Mouse (Mus musculus): ENCODE measurements around the gene Rngtt. TPM values are rescaled to one million over a fixed set of nuclear protein-coding genes. Genes with fewer than 3 reads are reported as not detected.

The Rngtt gene
- polyA plus RNA-seq, 1 experiment, result not detected

- WGBS, result 93% methylated on average over 3 of the region's 3 CpGs
- Histone ChIP-seq H3K4me1 (ENCODE audit: control insufficient read depth, insufficient read depth, low read length) (no peaks in the 10 kb centered on the region), H3K4me3 (ENCODE audit: insufficient read depth, low read depth, low read length) (no peak overlapping the region), H3K27ac (ENCODE audit: insufficient read depth, low read depth, low read length) (no peak overlapping the region)
- TF ChIP-seq POLR2A (IDR thresholded peaks at IDR 0.05; ENCODE audit: insufficient read depth, low read depth, low read length) (no peak), CTCF (IDR thresholded peaks at IDR 0.05; ENCODE audit: insufficient read depth, low read depth, low read length) (no peak)
Measured at GRCm38 (mm10) chr4:33459851-33460250, 149.7 kb downstream of the Rngtt start.

DNA sequence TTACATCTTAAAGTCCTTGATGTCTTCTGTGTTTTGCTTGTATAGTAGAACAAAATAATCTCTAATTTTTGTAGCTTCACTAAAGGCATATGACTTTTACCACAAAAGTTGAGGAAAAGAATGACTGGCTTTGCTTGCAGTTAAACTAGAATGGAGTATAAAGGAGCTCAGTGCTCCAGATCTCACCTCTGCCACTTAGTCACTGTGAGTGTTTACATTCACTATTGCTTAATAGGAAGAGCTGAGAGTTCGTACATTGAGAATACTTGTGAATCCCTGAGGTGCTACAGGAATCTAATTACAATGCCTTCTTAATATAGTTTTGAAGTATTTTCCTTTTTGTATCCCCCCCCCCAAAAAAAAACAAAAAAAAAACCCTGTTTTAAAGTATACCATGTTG is 154.3 kb downstream of the Rngtt start:
- H3K4me1 ChIP-seq (ENCODE audit: control insufficient read depth, insufficient read depth, low read length), result 0 out of 2 replicates have a peak, but pooled peaks cover 3% of the 10 kb centered on the region
- 75% methylated on average over 1 of the region's 1 CpGs for WGBS
- H3K27ac ChIP-seq (ENCODE audit: insufficient read depth, low read depth, low read length), result no peak overlapping the region
- TF ChIP-seq CTCF (IDR thresholded peaks at IDR 0.05; ENCODE audit: insufficient read depth, low read depth, low read length) (no peak), POLR2A (IDR thresholded peaks at IDR 0.05; ENCODE audit: insufficient read depth, low read depth, low read length) (no peak)
- H3K4me3 ChIP-seq (ENCODE audit: insufficient read depth, low read depth, low read length), result no peak overlapping the region

DNA sequence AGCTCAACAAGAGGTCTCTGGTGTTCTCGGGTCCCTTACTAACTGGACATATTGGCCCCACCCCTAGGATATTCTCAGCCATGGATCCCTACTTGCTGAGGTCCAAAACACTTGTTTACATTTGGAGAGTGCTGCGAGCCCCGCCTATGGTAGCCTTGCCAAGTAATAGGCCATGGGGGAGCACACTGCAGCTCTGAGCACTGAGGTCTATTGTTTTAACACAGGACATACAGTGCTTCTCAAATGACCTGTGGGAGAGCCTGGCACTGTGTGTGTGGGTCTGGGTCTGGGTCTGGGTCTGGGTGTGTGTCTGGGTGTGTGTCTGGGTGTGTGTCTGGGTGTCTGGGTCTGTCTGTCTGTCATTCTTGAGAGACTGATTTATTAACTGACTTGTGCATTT is 155.8 kb downstream of the Rngtt start:
- H3K4me3 ChIP-seq (ENCODE audit: insufficient read depth, low read depth, low read length), result no peak overlapping the region
- TF ChIP-seq POLR2A (IDR thresholded peaks at IDR 0.05; ENCODE audit: insufficient read depth, low read depth, low read length), result no peak
- TF ChIP-seq CTCF (IDR thresholded peaks at IDR 0.05; ENCODE audit: insufficient read depth, low read depth, low read length), result no peak
- H3K4me1 ChIP-seq (ENCODE audit: control insufficient read depth, insufficient read depth, low read length), result 0 out of 2 replicates have a peak, but pooled peaks cover 3% of the 10 kb centered on the region
- WGBS, result 94% methylated on average over 3 of the region's 3 CpGs
- no peak overlapping the region for H3K27ac ChIP-seq (ENCODE audit: insufficient read depth, low read depth, low read length)

DNA sequence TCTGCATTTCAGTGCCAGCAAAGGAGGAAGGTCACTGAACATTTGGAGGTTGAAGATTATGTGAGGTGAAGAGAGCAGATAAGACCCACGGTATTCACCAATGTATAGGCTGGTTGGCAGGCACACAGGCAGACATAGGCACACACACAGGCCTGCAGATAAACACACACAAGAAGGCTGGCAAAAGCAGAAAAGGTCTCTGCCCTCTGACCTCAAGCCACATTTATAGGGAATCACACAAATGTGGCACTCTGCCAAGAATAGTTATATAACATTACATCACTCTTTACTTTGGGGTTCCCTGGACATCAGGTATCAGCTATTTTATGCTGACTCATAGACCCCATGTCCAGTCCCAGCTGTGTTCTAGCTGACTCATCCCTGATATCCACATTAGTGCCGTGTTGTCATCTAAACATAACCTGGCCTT is 156.9 kb downstream of the Rngtt start:
- TF ChIP-seq POLR2A (IDR thresholded peaks at IDR 0.05; ENCODE audit: insufficient read depth, low read depth, low read length) (no peak), CTCF (IDR thresholded peaks at IDR 0.05; ENCODE audit: insufficient read depth, low read depth, low read length) (no peak)
- Histone ChIP-seq H3K4me1 (ENCODE audit: control insufficient read depth, insufficient read depth, low read length) (0 out of 2 replicates have a peak, but pooled peaks cover 3% of the 10 kb centered on the region), H3K4me3 (ENCODE audit: insufficient read depth, low read depth, low read length) (no peak overlapping the region), H3K27ac (ENCODE audit: insufficient read depth, low read depth, low read length) (no peak overlapping the region)
- WGBS, result 75% methylated on average over 2 of the region's 2 CpGs

DNA sequence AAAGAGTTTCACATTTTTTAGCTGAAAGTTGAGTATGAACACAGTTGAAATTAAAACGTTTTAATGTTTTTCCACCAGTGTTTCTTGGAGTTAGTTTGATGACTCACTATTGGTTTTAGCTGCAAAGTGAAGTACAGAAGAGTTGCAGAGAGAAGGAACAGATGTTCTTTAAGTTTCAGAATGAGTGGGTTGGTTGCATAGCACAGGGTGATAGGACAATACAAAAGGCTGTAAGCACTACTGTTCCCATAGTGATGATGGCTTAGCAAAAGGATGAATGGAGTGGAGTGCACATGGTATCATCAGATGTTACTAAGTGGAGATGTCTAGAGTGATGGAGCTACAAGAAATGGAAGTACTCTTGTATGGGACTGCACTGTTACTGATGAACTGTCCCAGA is 157.5 kb downstream of the Rngtt start:
- 37% methylated on average over 1 of the region's 1 CpGs for WGBS
- TF ChIP-seq CTCF (IDR thresholded peaks at IDR 0.05; ENCODE audit: insufficient read depth, low read depth, low read length) (no peak), POLR2A (IDR thresholded peaks at IDR 0.05; ENCODE audit: insufficient read depth, low read depth, low read length) (no peak)
- H3K4me3 ChIP-seq (ENCODE audit: insufficient read depth, low read depth, low read length), result no peak overlapping the region
- H3K4me1 ChIP-seq (ENCODE audit: control insufficient read depth, insufficient read depth, low read length), result 0 out of 2 replicates have a peak, but pooled peaks cover 3% of the 10 kb centered on the region
- H3K27ac ChIP-seq (ENCODE audit: insufficient read depth, low read depth, low read length), result no peak overlapping the region

GRCm38 (mm10) chr4:33468151-33468550 is 158.0 kb downstream of the Rngtt start:
- WGBS, result 75% methylated on average over 3 of the region's 3 CpGs
- Histone ChIP-seq H3K4me1 (ENCODE audit: control insufficient read depth, insufficient read depth, low read length) (0 out of 2 replicates have a peak, but pooled peaks cover 3% of the 10 kb centered on the region), H3K4me3 (ENCODE audit: insufficient read depth, low read depth, low read length) (no peak overlapping the region), H3K27ac (ENCODE audit: insufficient read depth, low read depth, low read length) (no peak overlapping the region)
- TF ChIP-seq POLR2A (IDR thresholded peaks at IDR 0.05; ENCODE audit: insufficient read depth, low read depth, low read length) (no peak), CTCF (IDR thresholded peaks at IDR 0.05; ENCODE audit: insufficient read depth, low read depth, low read length) (no peak)

- WGBS, result 97% methylated on average over 1 of the region's 1 CpGs
- TF ChIP-seq CTCF (IDR thresholded peaks at IDR 0.05; ENCODE audit: insufficient read depth, low read depth, low read length), result no peak
- TF ChIP-seq POLR2A (IDR thresholded peaks at IDR 0.05; ENCODE audit: insufficient read depth, low read depth, low read length), result no peak
- Histone ChIP-seq H3K4me3 (ENCODE audit: insufficient read depth, low read depth, low read length) (no peak overlapping the region), H3K4me1 (ENCODE audit: control insufficient read depth, insufficient read depth, low read length) (0 out of 2 replicates have a peak, but pooled peaks cover 2% of the 10 kb centered on the region), H3K27ac (ENCODE audit: insufficient read depth, low read depth, low read length) (no peak overlapping the region)
Measured at GRCm38 (mm10) chr4:33470671-33471302, 160.7 kb downstream of the Rngtt start.

DNA sequence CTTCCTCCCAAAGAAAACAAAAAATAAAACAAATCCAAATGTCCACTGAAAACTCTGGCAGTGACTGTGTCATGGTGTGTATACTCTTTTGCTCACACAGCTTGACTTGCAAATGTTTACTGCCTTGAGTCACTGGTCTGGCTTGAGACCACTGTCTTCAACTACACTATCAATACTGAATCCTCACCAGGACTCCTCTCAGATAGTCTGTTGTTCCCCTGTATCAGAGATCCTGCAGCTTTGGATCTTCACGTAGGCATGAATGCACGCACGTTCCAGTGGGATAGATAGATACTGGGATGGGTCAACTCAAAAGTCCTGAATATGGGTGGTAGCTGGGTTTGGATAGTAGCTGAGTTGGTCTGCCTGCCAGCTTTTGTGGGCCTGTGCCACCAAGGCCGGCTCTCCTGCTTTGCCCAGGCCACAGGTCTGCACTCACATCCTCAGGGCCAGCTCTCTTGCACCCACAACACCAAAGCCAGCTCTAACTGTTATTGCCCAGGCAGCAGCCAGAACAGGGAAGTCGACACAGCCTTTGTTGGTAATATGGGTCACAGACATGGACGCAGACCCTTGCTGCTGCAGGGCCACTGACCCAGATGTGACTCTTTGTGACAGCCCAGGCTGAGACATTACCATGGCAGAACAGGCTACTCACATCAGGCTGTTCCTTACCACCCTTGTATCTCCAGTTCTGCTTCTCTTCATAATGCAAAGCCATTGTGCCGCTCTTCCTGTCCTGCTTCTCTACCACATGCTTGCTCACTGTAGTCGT is 168.1 kb downstream of the Rngtt start:
- WGBS, result 91% methylated on average over 8 of the region's 8 CpGs
- no peak overlapping the region for H3K27ac ChIP-seq (ENCODE audit: insufficient read depth, low read depth, low read length)
- TF ChIP-seq CTCF (IDR thresholded peaks at IDR 0.05; ENCODE audit: insufficient read depth, low read depth, low read length) (no peak), POLR2A (IDR thresholded peaks at IDR 0.05; ENCODE audit: insufficient read depth, low read depth, low read length) (no peak)
- no peaks in the 10 kb centered on the region for H3K4me1 ChIP-seq (ENCODE audit: control insufficient read depth, insufficient read depth, low read length)
- no peak overlapping the region for H3K4me3 ChIP-seq (ENCODE audit: insufficient read depth, low read depth, low read length)

GRCm38 (mm10) chr4:33481721-33482120 is 171.6 kb downstream of the Rngtt start:
- TF ChIP-seq POLR2A (IDR thresholded peaks at IDR 0.05; ENCODE audit: insufficient read depth, low read depth, low read length), result no peak
- TF ChIP-seq CTCF (IDR thresholded peaks at IDR 0.05; ENCODE audit: insufficient read depth, low read depth, low read length), result no peak
- no peaks in the 10 kb centered on the region for H3K4me1 ChIP-seq (ENCODE audit: control insufficient read depth, insufficient read depth, low read length)
- H3K27ac ChIP-seq (ENCODE audit: insufficient read depth, low read depth, low read length), result no peak overlapping the region
- no peak overlapping the region for H3K4me3 ChIP-seq (ENCODE audit: insufficient read depth, low read depth, low read length)

Data from olfactory bulb, adult 2 months (tissue).